Mouse (Mus musculus): ENCODE measurements around the gene Dscaml1. TPM values are rescaled to one million over a fixed set of nuclear protein-coding genes. Genes with fewer than 3 reads are reported as not detected.

Gene Dscaml1
- total and polyA plus RNA-seq, 2 experiments from 2014 or later = 0.04 to 0.84 TPM

DNA sequence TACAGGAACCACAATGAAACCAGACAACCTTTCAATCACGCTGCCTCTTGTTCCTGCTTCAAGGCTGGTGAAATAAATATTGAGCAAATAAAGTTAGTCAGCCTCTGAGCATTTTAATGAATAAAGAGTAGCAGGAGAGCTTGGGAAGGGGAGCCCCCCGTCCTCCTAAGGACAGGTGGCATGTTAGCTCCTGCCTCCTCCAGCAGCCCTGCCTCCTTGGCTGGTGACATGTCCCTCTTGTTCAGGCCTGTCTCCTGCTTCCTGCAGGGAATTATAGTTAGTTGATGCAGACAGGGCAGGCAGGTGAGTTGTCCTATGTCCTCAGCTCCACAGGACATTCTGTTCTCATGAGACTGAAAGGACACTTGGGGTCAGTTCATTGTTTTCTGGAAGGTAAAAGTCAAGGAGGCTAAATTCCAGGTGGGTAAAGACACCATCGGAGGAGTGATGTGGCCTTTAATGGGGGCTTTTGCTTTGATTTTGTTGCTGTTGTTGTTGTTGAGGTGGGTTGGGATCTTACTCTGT is 73.7 kb downstream of the Dscaml1 start:
- WGBS = 90% methylated on average over 3 of the region's 3 CpGs
- Histone ChIP-seq H3K4me1 (ENCODE audit: control insufficient read depth, insufficient read depth) (peaks cover 10% of the 10 kb centered on the region), H3K9me3 (replicated peaks; ENCODE audit: control insufficient read depth, low read length) (no peaks in the 10 kb centered on the region), H3K27ac (ENCODE audit: low read depth) (no peak overlapping the region), H3K36me3 (replicated peaks; ENCODE audit: control insufficient read depth, insufficient read depth, low read length) (no peaks in the 10 kb centered on the region), H3K9ac (replicated peaks; ENCODE audit: low read depth, low read length) (no peak overlapping the region), H3K4me3 (ENCODE audit: low read depth, low read length) (no peak overlapping the region), H3K4me2 (ENCODE audit: low read depth, low read length) (no peak overlapping the region), H3K27me3 (ENCODE audit: control insufficient read depth, insufficient read depth, low read length) (no peaks in the 10 kb centered on the region)
- ATAC-seq (ENCODE audit: insufficient read depth, low read depth) = no peak
- no peak for DNase-seq (ENCODE audit: low spot score)
- TF ChIP-seq EP300 (IDR thresholded peaks at IDR 0.05; ENCODE audit: low read depth) = no peak
- no peak for TF ChIP-seq CTCF (IDR thresholded peaks at IDR 0.05; ENCODE audit: low read depth)

DNA sequence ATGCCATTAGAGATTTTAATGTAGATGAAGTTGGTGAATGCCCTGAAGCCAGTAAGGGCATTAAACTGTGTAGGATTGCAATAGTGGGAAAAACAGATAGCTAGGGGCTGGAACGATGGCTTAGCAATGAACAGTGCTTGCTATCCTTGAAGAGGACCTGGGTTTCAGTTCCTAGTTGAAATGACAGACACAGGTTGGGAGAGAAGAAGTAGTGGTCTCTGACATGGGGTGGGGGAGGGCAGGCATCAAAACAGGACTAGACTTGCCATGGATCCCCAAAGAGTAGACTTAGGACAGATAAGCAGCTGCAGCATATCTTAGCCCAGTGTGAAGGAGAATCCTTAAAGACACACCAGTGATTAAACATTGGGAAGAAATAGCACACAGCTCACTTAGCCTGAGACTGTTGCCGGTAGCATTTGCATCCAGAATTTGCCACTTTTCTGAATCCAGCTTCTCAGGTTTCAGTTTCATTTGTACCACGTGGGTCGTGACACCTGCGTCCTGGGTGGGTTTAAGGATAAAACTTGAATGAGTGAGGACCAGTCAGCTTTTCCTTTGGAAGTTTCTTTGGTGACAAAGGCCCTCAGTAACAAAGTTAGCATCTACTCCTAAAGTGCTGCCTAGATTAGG is 75.0 kb downstream of the Dscaml1 start:
- H3K4me1 ChIP-seq (ENCODE audit: control insufficient read depth, insufficient read depth) = peaks cover 17% of the 10 kb centered on the region
- no peak overlapping the region for H3K27ac ChIP-seq (ENCODE audit: low read depth)
- TF ChIP-seq EP300 (IDR thresholded peaks at IDR 0.05; ENCODE audit: low read depth) = no peak
- TF ChIP-seq CTCF (IDR thresholded peaks at IDR 0.05; ENCODE audit: low read depth) = no peak
- no peak overlapping the region for H3K9ac ChIP-seq (replicated peaks; ENCODE audit: low read depth, low read length)
- H3K4me2 ChIP-seq (ENCODE audit: low read depth, low read length) = no peak overlapping the region
- no peak overlapping the region for H3K4me3 ChIP-seq (ENCODE audit: low read depth, low read length)
- ATAC-seq (ENCODE audit: insufficient read depth, low read depth) = no peak
- 71% methylated on average over 5 of the region's 5 CpGs for WGBS
- H3K9me3 ChIP-seq (replicated peaks; ENCODE audit: control insufficient read depth, low read length) = no peaks in the 10 kb centered on the region
- H3K27me3 ChIP-seq (ENCODE audit: control insufficient read depth, insufficient read depth, low read length) = no peaks in the 10 kb centered on the region
- H3K36me3 ChIP-seq (replicated peaks; ENCODE audit: control insufficient read depth, insufficient read depth, low read length) = no peaks in the 10 kb centered on the region
- no peak for DNase-seq (ENCODE audit: low spot score)

DNA sequence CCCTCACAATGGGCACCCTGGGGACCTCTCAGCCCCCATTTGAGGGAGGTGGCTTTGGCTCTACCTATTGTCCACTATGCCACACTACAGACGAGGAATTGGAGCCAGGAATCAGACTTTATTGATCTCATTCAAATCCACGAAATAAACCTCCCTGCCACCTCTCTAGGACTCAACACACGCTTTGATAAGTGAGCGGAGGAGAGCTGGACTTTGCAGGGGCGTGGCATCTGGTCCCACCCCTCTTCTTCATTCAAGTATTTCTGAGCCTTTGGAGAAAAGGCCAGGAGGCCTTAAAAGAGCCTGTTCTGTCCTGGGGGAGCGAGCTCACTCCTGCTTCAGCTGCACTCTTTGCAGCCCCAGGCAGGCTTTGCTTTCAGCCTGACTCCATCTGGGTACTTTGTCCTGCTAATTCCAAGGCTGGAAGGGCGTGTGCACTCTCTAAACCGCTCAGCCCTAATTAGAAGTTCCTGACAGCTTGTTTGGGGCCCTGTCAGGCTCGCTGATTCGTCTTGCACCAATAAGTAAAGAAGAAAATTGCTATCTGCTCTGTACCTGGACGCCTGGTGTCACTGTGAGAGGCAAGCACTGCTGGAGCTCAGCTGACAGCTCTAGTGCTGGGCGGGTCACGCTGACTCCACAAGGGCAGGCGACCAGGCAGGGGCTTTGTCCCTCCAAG is 75.7 kb downstream of the Dscaml1 start:
- no peak overlapping the region for H3K4me2 ChIP-seq (ENCODE audit: low read depth, low read length)
- H3K4me1 ChIP-seq (ENCODE audit: control insufficient read depth, insufficient read depth) = peaks cover 21% of the 10 kb centered on the region
- ATAC-seq (ENCODE audit: insufficient read depth, low read depth) = no peak
- H3K27me3 ChIP-seq (ENCODE audit: control insufficient read depth, insufficient read depth, low read length) = no peaks in the 10 kb centered on the region
- H3K27ac ChIP-seq (ENCODE audit: low read depth) = no peak overlapping the region
- no peak overlapping the region for H3K4me3 ChIP-seq (ENCODE audit: low read depth, low read length)
- DNase-seq (ENCODE audit: low spot score) = no peak
- no peak overlapping the region for H3K9ac ChIP-seq (replicated peaks; ENCODE audit: low read depth, low read length)
- TF ChIP-seq EP300 (IDR thresholded peaks at IDR 0.05; ENCODE audit: low read depth) (no peak), CTCF (IDR thresholded peaks at IDR 0.05; ENCODE audit: low read depth) (no peak)
- WGBS = 27% methylated on average over 14 of the region's 14 CpGs
- no peaks in the 10 kb centered on the region for H3K36me3 ChIP-seq (replicated peaks; ENCODE audit: control insufficient read depth, insufficient read depth, low read length)
- H3K9me3 ChIP-seq (replicated peaks; ENCODE audit: control insufficient read depth, low read length) = no peaks in the 10 kb centered on the region

- peak; percentile 29 for DNase-seq (ENCODE audit: low spot score)
- peak; percentile 54 for ATAC-seq (ENCODE audit: insufficient read depth, low read depth)
- no peak overlapping the region for H3K4me2 ChIP-seq (ENCODE audit: low read depth, low read length)
- peaks cover 32% of the 10 kb centered on the region for H3K4me1 ChIP-seq (ENCODE audit: control insufficient read depth, insufficient read depth)
- H3K9me3 ChIP-seq (replicated peaks; ENCODE audit: control insufficient read depth, low read length) = no peaks in the 10 kb centered on the region
- TF ChIP-seq CTCF (IDR thresholded peaks at IDR 0.05; ENCODE audit: low read depth) = no peak
- H3K27ac ChIP-seq (ENCODE audit: low read depth) = peak overlapping the region; percentile 91
- H3K4me3 ChIP-seq (ENCODE audit: low read depth, low read length) = no peak overlapping the region
- H3K9ac ChIP-seq (replicated peaks; ENCODE audit: low read depth, low read length) = no peak overlapping the region
- 15% methylated on average over 5 of the region's 5 CpGs for WGBS
- no peaks in the 10 kb centered on the region for H3K27me3 ChIP-seq (ENCODE audit: control insufficient read depth, insufficient read depth, low read length)
- no peaks in the 10 kb centered on the region for H3K36me3 ChIP-seq (replicated peaks; ENCODE audit: control insufficient read depth, insufficient read depth, low read length)
These were observed 78.5 kb downstream of the Dscaml1 start for GRCm38 (mm10) chr9:45504977-45505376.

DNA sequence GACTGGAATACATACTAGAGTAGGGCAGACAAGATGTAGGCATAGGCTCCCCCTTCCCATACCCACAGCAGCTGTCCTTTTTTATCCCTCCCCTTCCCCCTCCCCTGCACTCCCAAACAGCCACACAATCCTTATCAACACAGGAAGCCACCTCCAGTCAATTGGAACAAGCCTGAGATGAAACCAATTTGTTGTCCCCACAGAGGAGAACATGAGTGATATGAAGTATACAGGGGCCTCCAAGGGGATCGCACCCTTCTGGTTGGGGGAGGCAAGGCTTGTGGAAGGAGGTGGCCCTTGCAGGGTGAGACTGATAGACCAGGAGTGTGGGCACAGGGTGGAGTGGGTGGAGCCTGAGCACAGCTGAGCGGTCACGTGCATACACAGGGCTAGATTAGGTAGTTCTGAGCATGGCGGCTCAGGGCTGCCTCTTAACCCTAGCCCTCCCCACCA is 79.1 kb downstream of the Dscaml1 start:
- peak overlapping the region; percentile 30 for H3K4me2 ChIP-seq (ENCODE audit: low read depth, low read length)
- no peaks in the 10 kb centered on the region for H3K9me3 ChIP-seq (replicated peaks; ENCODE audit: control insufficient read depth, low read length)
- ATAC-seq (ENCODE audit: insufficient read depth, low read depth) = peak; percentile 93
- DNase-seq (ENCODE audit: low spot score) = peak; percentile 81
- H3K4me1 ChIP-seq (ENCODE audit: control insufficient read depth, insufficient read depth) = peaks cover 32% of the 10 kb centered on the region
- 8% methylated on average over 4 of the region's 4 CpGs for WGBS
- no peak overlapping the region for H3K9ac ChIP-seq (replicated peaks; ENCODE audit: low read depth, low read length)
- peak overlapping the region; percentile 91 for H3K27ac ChIP-seq (ENCODE audit: low read depth)
- TF ChIP-seq CTCF (IDR thresholded peaks at IDR 0.05; ENCODE audit: low read depth) (no peak), EP300 (IDR thresholded peaks at IDR 0.05; ENCODE audit: low read depth) (no peak; the same call in 1 of the 2 replicates)
- H3K27me3 ChIP-seq (ENCODE audit: control insufficient read depth, insufficient read depth, low read length) = no peaks in the 10 kb centered on the region
- H3K4me3 ChIP-seq (ENCODE audit: low read depth, low read length) = no peak overlapping the region
- H3K36me3 ChIP-seq (replicated peaks; ENCODE audit: control insufficient read depth, insufficient read depth, low read length) = no peaks in the 10 kb centered on the region
